Mouse (Mus musculus): Measurements from ENCODE around the gene Pax7. TPM values are rescaled to one million over a fixed set of nuclear protein-coding genes. Genes with fewer than 3 reads are reported as not detected.

The Pax7 gene
- polyA plus RNA-seq, 1 experiment from 2014 or later: 2.2 TPM

- Histone ChIP-seq H3K9me3 (ENCODE audit: control insufficient read depth, low read length) (no peaks in the 10 kb centered on the region), H3K4me1 (replicated peaks; ENCODE audit: control insufficient read depth, insufficient read depth, low read length) (no peaks in the 10 kb centered on the region), H3K27me3 (ENCODE audit: control insufficient read depth, insufficient read depth, low read length) (no peaks in the 10 kb centered on the region), H3K4me3 (ENCODE audit: low read depth, low read length) (no peak overlapping the region), H3K36me3 (ENCODE audit: control insufficient read depth, insufficient read depth, low read length) (no peaks in the 10 kb centered on the region), H3K4me2 (replicated peaks; ENCODE audit: low read depth, low read length) (no peak overlapping the region), H3K27ac (ENCODE audit: low read depth, low read length) (no peak overlapping the region), H3K9ac (ENCODE audit: low read depth, low read length) (no peak overlapping the region)
- ATAC-seq (ENCODE audit: low FRiP score): no peak
- DNase-seq (ENCODE audit: low spot score): no peak
- WGBS: 92% methylated on average over 9 of the region's 9 CpGs
These were observed 96.3 kb downstream of the Pax7 start for GRCm38 (mm10) chr4:139737035-139737434.

- Histone ChIP-seq H3K9me3 (ENCODE audit: control insufficient read depth, low read length) (no peaks in the 10 kb centered on the region), H3K4me2 (replicated peaks; ENCODE audit: low read depth, low read length) (no peak overlapping the region), H3K27ac (ENCODE audit: low read depth, low read length) (no peak overlapping the region), H3K4me3 (ENCODE audit: low read depth, low read length) (no peak overlapping the region), H3K27me3 (ENCODE audit: control insufficient read depth, insufficient read depth, low read length) (no peaks in the 10 kb centered on the region), H3K9ac (ENCODE audit: low read depth, low read length) (no peak overlapping the region), H3K36me3 (ENCODE audit: control insufficient read depth, insufficient read depth, low read length) (no peaks in the 10 kb centered on the region), H3K4me1 (replicated peaks; ENCODE audit: control insufficient read depth, insufficient read depth, low read length) (no peaks in the 10 kb centered on the region)
- WGBS: 61% methylated on average over 2 of the region's 2 CpGs
- no peak for ATAC-seq (ENCODE audit: low FRiP score)
- DNase-seq (ENCODE audit: low spot score): no peak
These were observed 106.2 kb downstream of the Pax7 start for GRCm38 (mm10) chr4:139727101-139727500.

DNA sequence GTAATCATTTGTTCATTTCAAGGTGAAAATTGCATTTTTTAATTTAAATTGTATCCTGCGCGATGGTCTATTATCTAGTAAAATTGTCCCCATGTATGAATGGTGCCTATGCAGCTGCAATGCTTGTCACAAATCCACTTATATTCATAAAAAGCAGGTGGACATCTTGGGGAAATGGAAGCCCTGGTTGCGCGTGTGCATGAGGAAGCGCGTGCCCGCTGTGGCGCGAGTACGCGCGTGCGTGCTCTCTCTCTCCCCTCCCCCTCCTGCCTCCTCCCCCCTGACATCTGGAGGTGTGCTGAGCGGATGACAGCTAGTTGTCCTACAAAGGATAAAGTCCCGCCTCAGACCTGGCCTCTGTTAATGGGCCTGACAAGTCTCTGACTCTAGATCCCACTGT is 107.9 kb downstream of the Pax7 start:
- no peak overlapping the region for H3K27ac ChIP-seq (ENCODE audit: low read depth, low read length)
- no peak overlapping the region for H3K4me3 ChIP-seq (ENCODE audit: low read depth, low read length)
- no peaks in the 10 kb centered on the region for H3K9me3 ChIP-seq (ENCODE audit: control insufficient read depth, low read length)
- no peak for DNase-seq (ENCODE audit: low spot score)
- 57% methylated on average over 15 of the region's 15 CpGs for WGBS
- no peaks in the 10 kb centered on the region for H3K4me1 ChIP-seq (replicated peaks; ENCODE audit: control insufficient read depth, insufficient read depth, low read length)
- no peak overlapping the region for H3K9ac ChIP-seq (ENCODE audit: low read depth, low read length)
- no peaks in the 10 kb centered on the region for H3K27me3 ChIP-seq (ENCODE audit: control insufficient read depth, insufficient read depth, low read length)
- no peak for ATAC-seq (ENCODE audit: low FRiP score)
- no peaks in the 10 kb centered on the region for H3K36me3 ChIP-seq (ENCODE audit: control insufficient read depth, insufficient read depth, low read length)
- no peak overlapping the region for H3K4me2 ChIP-seq (replicated peaks; ENCODE audit: low read depth, low read length)

GRCm38 (mm10) chr4:139724296-139724695 is 109.0 kb downstream of the Pax7 start:
- Histone ChIP-seq H3K4me2 (replicated peaks; ENCODE audit: low read depth, low read length) (no peak overlapping the region), H3K27ac (ENCODE audit: low read depth, low read length) (no peak overlapping the region), H3K9me3 (ENCODE audit: control insufficient read depth, low read length) (no peaks in the 10 kb centered on the region), H3K4me1 (replicated peaks; ENCODE audit: control insufficient read depth, insufficient read depth, low read length) (no peaks in the 10 kb centered on the region), H3K27me3 (ENCODE audit: control insufficient read depth, insufficient read depth, low read length) (no peaks in the 10 kb centered on the region), H3K36me3 (ENCODE audit: control insufficient read depth, insufficient read depth, low read length) (no peaks in the 10 kb centered on the region), H3K9ac (ENCODE audit: low read depth, low read length) (no peak overlapping the region), H3K4me3 (ENCODE audit: low read depth, low read length) (no peak overlapping the region)
- DNase-seq (ENCODE audit: low spot score) (no peak), ATAC-seq (ENCODE audit: low FRiP score) (no peak)
- 71% methylated on average over 4 of the region's 4 CpGs for WGBS

GRCm38 (mm10) chr4:139718978-139719377 is 114.3 kb downstream of the Pax7 start:
- Histone ChIP-seq H3K4me3 (ENCODE audit: low read depth, low read length) (no peak overlapping the region), H3K27me3 (ENCODE audit: control insufficient read depth, insufficient read depth, low read length) (peaks cover 2% of the 10 kb centered on the region; the same call in 1 of the 2 replicates), H3K27ac (ENCODE audit: low read depth, low read length) (no peak overlapping the region), H3K9ac (ENCODE audit: low read depth, low read length) (no peak overlapping the region), H3K9me3 (ENCODE audit: control insufficient read depth, low read length) (no peaks in the 10 kb centered on the region), H3K4me2 (replicated peaks; ENCODE audit: low read depth, low read length) (no peak overlapping the region), H3K4me1 (replicated peaks; ENCODE audit: control insufficient read depth, insufficient read depth, low read length) (no peaks in the 10 kb centered on the region), H3K36me3 (ENCODE audit: control insufficient read depth, insufficient read depth, low read length) (no peaks in the 10 kb centered on the region)
- WGBS: 83% methylated on average over 5 of the region's 5 CpGs
- DNase-seq (ENCODE audit: low spot score) (no peak), ATAC-seq (ENCODE audit: low FRiP score) (no peak)

- Histone ChIP-seq H3K36me3 (ENCODE audit: control insufficient read depth, insufficient read depth, low read length) (no peaks in the 10 kb centered on the region), H3K9ac (ENCODE audit: low read depth, low read length) (no peak overlapping the region), H3K9me3 (ENCODE audit: control insufficient read depth, low read length) (no peaks in the 10 kb centered on the region), H3K4me2 (replicated peaks; ENCODE audit: low read depth, low read length) (no peak overlapping the region), H3K27me3 (ENCODE audit: control insufficient read depth, insufficient read depth, low read length) (peaks cover 2% of the 10 kb centered on the region), H3K4me1 (replicated peaks; ENCODE audit: control insufficient read depth, insufficient read depth, low read length) (no peaks in the 10 kb centered on the region; the same call in 1 of the 2 replicates), H3K27ac (ENCODE audit: low read depth, low read length) (no peak overlapping the region), H3K4me3 (ENCODE audit: low read depth, low read length) (no peak overlapping the region)
- ATAC-seq (ENCODE audit: low FRiP score): no peak
- WGBS: 85% methylated on average over 10 of the region's 10 CpGs
- DNase-seq (ENCODE audit: low spot score): no peak
These were observed 116.7 kb downstream of the Pax7 start for GRCm38 (mm10) chr4:139716477-139717169.

- H3K9ac ChIP-seq (ENCODE audit: low read depth, low read length): no peak overlapping the region
- H3K27me3 ChIP-seq (ENCODE audit: control insufficient read depth, insufficient read depth, low read length): peaks cover 2% of the 10 kb centered on the region
- H3K4me2 ChIP-seq (replicated peaks; ENCODE audit: low read depth, low read length): no peak overlapping the region
- H3K9me3 ChIP-seq (ENCODE audit: control insufficient read depth, low read length): no peaks in the 10 kb centered on the region
- ATAC-seq (ENCODE audit: low FRiP score): no peak
- 36% methylated on average over 13 of the region's 13 CpGs for WGBS
- no peak overlapping the region for H3K27ac ChIP-seq (ENCODE audit: low read depth, low read length)
- H3K4me1 ChIP-seq (replicated peaks; ENCODE audit: control insufficient read depth, insufficient read depth, low read length): peaks cover 1% of the 10 kb centered on the region; the same call in 1 of the 2 replicates
- H3K36me3 ChIP-seq (ENCODE audit: control insufficient read depth, insufficient read depth, low read length): no peaks in the 10 kb centered on the region
- H3K4me3 ChIP-seq (ENCODE audit: low read depth, low read length): no peak overlapping the region
- DNase-seq (ENCODE audit: low spot score): no peak
These were observed 117.9 kb downstream of the Pax7 start for GRCm38 (mm10) chr4:139715241-139715932.

- H3K4me1 ChIP-seq (replicated peaks; ENCODE audit: control insufficient read depth, insufficient read depth, low read length): peaks cover 3% of the 10 kb centered on the region; the same call in 1 of the 2 replicates
- ATAC-seq (ENCODE audit: low FRiP score) (peak; percentile 71), DNase-seq (ENCODE audit: low spot score) (peak; percentile 42)
- H3K36me3 ChIP-seq (ENCODE audit: control insufficient read depth, insufficient read depth, low read length): no peaks in the 10 kb centered on the region
- H3K9me3 ChIP-seq (ENCODE audit: control insufficient read depth, low read length): no peaks in the 10 kb centered on the region
- peak overlapping the region; percentile 12; the same call in 1 of the 2 replicates for H3K27ac ChIP-seq (ENCODE audit: low read depth, low read length)
- WGBS: 35% methylated on average over 25 of the region's 25 CpGs
- no peak overlapping the region for H3K9ac ChIP-seq (ENCODE audit: low read depth, low read length)
- H3K4me2 ChIP-seq (replicated peaks; ENCODE audit: low read depth, low read length): no peak overlapping the region; the same call in 1 of the 2 replicates
- peaks cover 2% of the 10 kb centered on the region for H3K27me3 ChIP-seq (ENCODE audit: control insufficient read depth, insufficient read depth, low read length)
- H3K4me3 ChIP-seq (ENCODE audit: low read depth, low read length): no peak overlapping the region
These were observed 122.6 kb downstream of the Pax7 start for GRCm38 (mm10) chr4:139710467-139711334.
